Mouse (Mus musculus): Measurements from ENCODE around the gene Unc93b1. TPM values are rescaled to one million over a fixed set of nuclear protein-coding genes. Genes with fewer than 3 reads are reported as not detected.
"Not testable (repeated sequence)": the region's sequence is repeated elsewhere in the genome, so short reads cannot be mapped to it uniquely, and the experiment has no call there.

Unc93b1 gene
- polyA plus RNA-seq, 1 experiment from 2014 or later = 4.6 TPM

- Histone ChIP-seq H3K9ac (replicated peaks; ENCODE audit: low read depth, low read length) (no peak overlapping the region), H3K9me3 (ENCODE audit: control insufficient read depth, low read length) (no peaks in the 10 kb centered on the region), H3K27me3 (ENCODE audit: control insufficient read depth, insufficient read depth, low read length) (no peaks in the 10 kb centered on the region), H3K27ac (ENCODE audit: low read depth, low read length) (no peak overlapping the region), H3K36me3 (ENCODE audit: control insufficient read depth, insufficient read depth, low read length) (no peaks in the 10 kb centered on the region), H3K4me1 (ENCODE audit: control insufficient read depth, insufficient read depth, low read length) (no peaks in the 10 kb centered on the region), H3K4me3 (ENCODE audit: low read depth, low read length) (no peak overlapping the region), H3K4me2 (ENCODE audit: low read depth, low read length) (no peak overlapping the region)
- WGBS = 88% methylated on average over 5 of the region's 5 CpGs
- no peak for ATAC-seq (ENCODE audit: low read depth)
Observed at GRCm38 (mm10) chr19:3960211-3960610, 25.2 kb downstream of the Unc93b1 start.

- H3K36me3 ChIP-seq (ENCODE audit: control insufficient read depth, insufficient read depth, low read length); ATAC-seq (ENCODE audit: low read depth); H3K4me3 ChIP-seq (ENCODE audit: low read depth, low read length); H3K4me2 ChIP-seq (ENCODE audit: low read depth, low read length); H3K9me3 ChIP-seq (ENCODE audit: control insufficient read depth, low read length); H3K27ac ChIP-seq (ENCODE audit: low read depth, low read length); H3K4me1 ChIP-seq (ENCODE audit: control insufficient read depth, insufficient read depth, low read length); H3K27me3 ChIP-seq (ENCODE audit: control insufficient read depth, insufficient read depth, low read length); H3K9ac ChIP-seq (replicated peaks; ENCODE audit: low read depth, low read length): not testable (repeated sequence)
- WGBS = 88% methylated on average over 6 of the region's 6 CpGs
Observed at GRCm38 (mm10) chr19:3961805-3962204, 26.8 kb downstream of the Unc93b1 start.

- Histone ChIP-seq H3K9me3 (ENCODE audit: control insufficient read depth, low read length) (no peaks in the 10 kb centered on the region), H3K4me3 (ENCODE audit: low read depth, low read length) (no peak overlapping the region), H3K27me3 (ENCODE audit: control insufficient read depth, insufficient read depth, low read length) (no peaks in the 10 kb centered on the region), H3K9ac (replicated peaks; ENCODE audit: low read depth, low read length) (no peak overlapping the region), H3K36me3 (ENCODE audit: control insufficient read depth, insufficient read depth, low read length) (no peaks in the 10 kb centered on the region), H3K4me1 (ENCODE audit: control insufficient read depth, insufficient read depth, low read length) (no peaks in the 10 kb centered on the region), H3K4me2 (ENCODE audit: low read depth, low read length) (no peak overlapping the region), H3K27ac (ENCODE audit: low read depth, low read length) (no peak overlapping the region)
- ATAC-seq (ENCODE audit: low read depth) = no peak
- WGBS = 15% methylated on average over 2 of the region's 2 CpGs
Observed at GRCm38 (mm10) chr19:3962469-3962868, 27.5 kb downstream of the Unc93b1 start.

DNA sequence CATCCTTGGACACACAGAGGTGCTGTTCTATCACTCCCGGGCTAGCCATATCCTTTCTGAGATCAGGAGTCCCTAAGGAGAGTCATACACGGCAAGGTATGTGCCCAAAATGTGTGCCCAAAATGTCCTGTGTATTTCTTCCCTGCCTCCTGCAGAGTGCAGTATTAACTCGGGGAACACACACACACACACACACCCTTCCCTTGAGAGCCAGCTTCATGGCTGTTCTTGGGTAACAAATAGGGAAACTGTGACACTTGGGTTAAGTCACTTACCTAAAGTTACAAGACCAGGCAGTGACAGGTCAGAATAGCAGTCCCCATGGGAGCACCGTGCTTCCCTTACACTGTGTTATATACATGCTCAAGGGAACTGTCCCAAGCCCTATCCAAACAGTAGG is 29.0 kb downstream of the Unc93b1 start:
- 79% methylated on average over 4 of the region's 4 CpGs for WGBS
- no peaks in the 10 kb centered on the region for H3K9me3 ChIP-seq (ENCODE audit: control insufficient read depth, low read length)
- no peak overlapping the region for H3K4me2 ChIP-seq (ENCODE audit: low read depth, low read length)
- H3K9ac ChIP-seq (replicated peaks; ENCODE audit: low read depth, low read length) = no peak overlapping the region
- H3K4me1 ChIP-seq (ENCODE audit: control insufficient read depth, insufficient read depth, low read length) = no peaks in the 10 kb centered on the region
- H3K27me3 ChIP-seq (ENCODE audit: control insufficient read depth, insufficient read depth, low read length) = no peaks in the 10 kb centered on the region
- ATAC-seq (ENCODE audit: low read depth) = no peak
- H3K36me3 ChIP-seq (ENCODE audit: control insufficient read depth, insufficient read depth, low read length) = no peaks in the 10 kb centered on the region
- H3K27ac ChIP-seq (ENCODE audit: low read depth, low read length) = no peak overlapping the region
- no peak overlapping the region for H3K4me3 ChIP-seq (ENCODE audit: low read depth, low read length)

DNA sequence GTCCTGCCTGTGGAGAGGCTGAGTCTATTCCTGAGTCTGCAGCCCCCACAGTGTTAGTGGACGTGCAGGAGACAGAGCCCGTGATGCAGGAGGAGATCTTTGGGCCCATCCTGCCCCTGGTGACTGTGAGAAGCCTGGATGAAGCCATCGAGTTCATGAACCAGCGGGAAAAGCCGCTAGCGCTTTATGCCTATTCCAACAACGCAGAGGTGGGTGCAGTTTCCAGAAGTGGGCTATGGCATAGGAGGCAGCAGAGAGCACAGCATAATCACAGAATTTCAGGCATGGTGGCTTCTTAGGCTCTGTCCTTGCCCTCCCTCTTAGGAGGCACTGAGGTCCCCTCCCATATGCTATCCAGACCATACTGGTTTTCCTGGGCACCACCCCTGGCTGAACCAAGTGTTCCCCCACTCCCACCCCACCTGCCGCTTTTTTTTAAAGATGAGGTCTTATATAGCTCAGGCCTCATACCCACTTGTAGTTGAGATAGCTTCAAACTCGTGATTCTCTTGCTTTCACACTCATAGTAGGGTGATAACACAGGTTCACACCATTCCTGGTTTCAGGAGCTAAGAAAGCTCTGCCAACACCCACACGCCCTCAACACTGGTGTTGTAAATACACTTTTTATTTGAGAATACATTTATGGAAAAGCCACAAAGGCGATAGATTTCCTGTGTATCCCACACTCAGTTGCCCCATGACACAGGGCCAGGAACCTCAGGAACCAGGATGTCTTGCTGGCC is 31.5 kb downstream of the Unc93b1 start:
- no peaks in the 10 kb centered on the region for H3K27me3 ChIP-seq (ENCODE audit: control insufficient read depth, insufficient read depth, low read length)
- ATAC-seq (ENCODE audit: low read depth) = no peak
- no peaks in the 10 kb centered on the region for H3K9me3 ChIP-seq (ENCODE audit: control insufficient read depth, low read length)
- no peaks in the 10 kb centered on the region for H3K36me3 ChIP-seq (ENCODE audit: control insufficient read depth, insufficient read depth, low read length)
- 79% methylated on average over 11 of the region's 11 CpGs for WGBS
- H3K4me2 ChIP-seq (ENCODE audit: low read depth, low read length) = no peak overlapping the region
- H3K27ac ChIP-seq (ENCODE audit: low read depth, low read length) = no peak overlapping the region
- no peak overlapping the region for H3K4me3 ChIP-seq (ENCODE audit: low read depth, low read length)
- H3K4me1 ChIP-seq (ENCODE audit: control insufficient read depth, insufficient read depth, low read length) = no peaks in the 10 kb centered on the region
- no peak overlapping the region for H3K9ac ChIP-seq (replicated peaks; ENCODE audit: low read depth, low read length)

- Histone ChIP-seq H3K27me3 (ENCODE audit: control insufficient read depth, insufficient read depth, low read length) (no peaks in the 10 kb centered on the region), H3K4me1 (ENCODE audit: control insufficient read depth, insufficient read depth, low read length) (no peaks in the 10 kb centered on the region)
- no peak for ATAC-seq (ENCODE audit: low read depth)
Observed at GRCm38 (mm10) chr19:3967258-3967657, 32.3 kb downstream of the Unc93b1 start.

DNA sequence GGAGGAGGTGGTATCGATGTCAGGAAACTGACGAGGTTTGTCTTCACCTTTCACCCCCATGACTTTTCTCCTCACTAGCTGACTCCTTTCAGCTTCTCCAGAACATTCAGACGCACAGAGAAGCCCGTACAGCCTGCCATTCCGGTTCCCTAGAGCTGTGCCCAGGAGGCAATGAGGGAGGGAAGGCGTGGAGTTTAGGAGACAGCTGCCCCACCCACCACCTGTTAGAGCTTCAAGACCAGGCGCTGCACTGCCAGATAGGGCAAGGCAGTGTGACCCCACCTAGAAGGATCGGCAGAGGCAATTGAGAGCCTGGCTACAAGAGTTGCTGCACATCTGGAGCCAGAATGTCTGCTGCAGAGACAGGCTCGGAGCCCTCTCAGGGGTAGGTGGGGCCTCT is 37.2 kb downstream of the Unc93b1 start, which contains the start of gene Aldh3b2:
Gene Aldh3b2 (plus strand): TSS at position 100 of the 400 bp plus-strand sequence.
- H3K9me3 ChIP-seq (ENCODE audit: control insufficient read depth, low read length) = no peaks in the 10 kb centered on the region
- no peaks in the 10 kb centered on the region for H3K4me1 ChIP-seq (ENCODE audit: control insufficient read depth, insufficient read depth, low read length)
- no peak within 1 kb of the TSS for H3K4me2 ChIP-seq (ENCODE audit: low read depth, low read length)
- ATAC-seq (ENCODE audit: low read depth) = no peak
- H3K4me3 ChIP-seq (ENCODE audit: low read depth, low read length) = no peak within 1 kb of the TSS
- WGBS = 49% methylated on average over 9 of the region's 9 CpGs
- H3K9ac ChIP-seq (replicated peaks; ENCODE audit: low read depth, low read length) = no peak within 1 kb of the TSS
- H3K36me3 ChIP-seq (ENCODE audit: control insufficient read depth, insufficient read depth, low read length) = no peaks in the 10 kb centered on the region
- H3K27me3 ChIP-seq (ENCODE audit: control insufficient read depth, insufficient read depth, low read length) = no peaks in the 10 kb centered on the region
- no peak within 1 kb of the TSS for H3K27ac ChIP-seq (ENCODE audit: low read depth, low read length)

More at GRCm38 (mm10) chr19:3967258-3967657, 32.3 kb downstream of the Unc93b1 start:
- 75% methylated on average over 3 of the region's 3 CpGs for WGBS
- no peak overlapping the region for H3K4me3 ChIP-seq (ENCODE audit: low read depth, low read length)
- H3K36me3 ChIP-seq (ENCODE audit: control insufficient read depth, insufficient read depth, low read length) = no peaks in the 10 kb centered on the region
- no peak overlapping the region for H3K4me2 ChIP-seq (ENCODE audit: low read depth, low read length)
- H3K9me3 ChIP-seq (ENCODE audit: control insufficient read depth, low read length) = no peaks in the 10 kb centered on the region
- no peak overlapping the region for H3K27ac ChIP-seq (ENCODE audit: low read depth, low read length)
- no peak overlapping the region for H3K9ac ChIP-seq (replicated peaks; ENCODE audit: low read depth, low read length)

GRCm38 (mm10) chr19:3974608-3975007 is 39.6 kb downstream of the Unc93b1 start:
- not testable (repeated sequence) for H3K4me1 ChIP-seq (ENCODE audit: control insufficient read depth, insufficient read depth, low read length); ATAC-seq (ENCODE audit: low read depth); H3K36me3 ChIP-seq (ENCODE audit: control insufficient read depth, insufficient read depth, low read length); H3K4me2 ChIP-seq (ENCODE audit: low read depth, low read length); H3K9me3 ChIP-seq (ENCODE audit: control insufficient read depth, low read length); H3K27ac ChIP-seq (ENCODE audit: low read depth, low read length); H3K4me3 ChIP-seq (ENCODE audit: low read depth, low read length); H3K27me3 ChIP-seq (ENCODE audit: control insufficient read depth, insufficient read depth, low read length); H3K9ac ChIP-seq (replicated peaks; ENCODE audit: low read depth, low read length)
- WGBS = 88% methylated on average over 6 of the region's 6 CpGs

- ATAC-seq (ENCODE audit: low read depth) = no peak
Observed at GRCm38 (mm10) chr19:3975866-3976265, 40.9 kb downstream of the Unc93b1 start.

More at GRCm38 (mm10) chr19:3975866-3976265, 40.9 kb downstream of the Unc93b1 start:
- Histone ChIP-seq H3K4me2 (ENCODE audit: low read depth, low read length) (no peak overlapping the region), H3K27ac (ENCODE audit: low read depth, low read length) (no peak overlapping the region), H3K36me3 (ENCODE audit: control insufficient read depth, insufficient read depth, low read length) (no peaks in the 10 kb centered on the region), H3K4me1 (ENCODE audit: control insufficient read depth, insufficient read depth, low read length) (no peaks in the 10 kb centered on the region), H3K9ac (replicated peaks; ENCODE audit: low read depth, low read length) (no peak overlapping the region), H3K4me3 (ENCODE audit: low read depth, low read length) (no peak overlapping the region), H3K27me3 (ENCODE audit: control insufficient read depth, insufficient read depth, low read length) (no peaks in the 10 kb centered on the region), H3K9me3 (ENCODE audit: control insufficient read depth, low read length) (no peaks in the 10 kb centered on the region)
- 76% methylated on average over 2 of the region's 2 CpGs for WGBS
